Mouse (Mus musculus): ENCODE results near the gene Vasn. TPM values are rescaled to one million over a fixed set of nuclear protein-coding genes. Genes with fewer than 3 reads are reported as not detected.

Vasn gene
- polyA plus RNA-seq (2015; fragmentation: Nextera tagmentation; extraction: Ambion mirVana), result 7.3 and 8.3 TPM in 2 replicates

DNA sequence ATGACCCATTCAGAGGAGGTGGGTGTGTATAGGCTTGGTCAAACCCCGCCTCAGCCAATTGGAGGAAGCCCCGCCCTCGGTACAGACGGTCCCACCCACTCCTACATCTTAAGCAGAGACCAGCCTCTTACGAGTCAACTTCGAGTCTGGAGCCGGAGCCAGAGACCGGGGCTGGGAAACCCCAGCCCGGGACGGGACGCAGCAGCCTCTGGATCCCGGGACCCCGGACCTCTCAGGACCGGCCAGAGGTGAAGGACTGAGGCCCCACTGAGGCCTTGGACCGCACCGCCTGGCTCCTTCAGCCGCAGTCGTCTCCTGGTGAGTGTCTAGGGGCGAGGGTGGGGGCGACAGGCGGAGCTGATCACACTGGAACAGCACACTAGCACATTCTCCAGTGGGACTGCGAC, at the start of gene Vasn, which contains the start of gene Dnaja3:
Gene Vasn (plus strand): TSS at position 111 of the 407 bp plus-strand sequence.
Gene Dnaja3 (plus strand): TSS at position 159 of the 407 bp plus-strand sequence.

DNA sequence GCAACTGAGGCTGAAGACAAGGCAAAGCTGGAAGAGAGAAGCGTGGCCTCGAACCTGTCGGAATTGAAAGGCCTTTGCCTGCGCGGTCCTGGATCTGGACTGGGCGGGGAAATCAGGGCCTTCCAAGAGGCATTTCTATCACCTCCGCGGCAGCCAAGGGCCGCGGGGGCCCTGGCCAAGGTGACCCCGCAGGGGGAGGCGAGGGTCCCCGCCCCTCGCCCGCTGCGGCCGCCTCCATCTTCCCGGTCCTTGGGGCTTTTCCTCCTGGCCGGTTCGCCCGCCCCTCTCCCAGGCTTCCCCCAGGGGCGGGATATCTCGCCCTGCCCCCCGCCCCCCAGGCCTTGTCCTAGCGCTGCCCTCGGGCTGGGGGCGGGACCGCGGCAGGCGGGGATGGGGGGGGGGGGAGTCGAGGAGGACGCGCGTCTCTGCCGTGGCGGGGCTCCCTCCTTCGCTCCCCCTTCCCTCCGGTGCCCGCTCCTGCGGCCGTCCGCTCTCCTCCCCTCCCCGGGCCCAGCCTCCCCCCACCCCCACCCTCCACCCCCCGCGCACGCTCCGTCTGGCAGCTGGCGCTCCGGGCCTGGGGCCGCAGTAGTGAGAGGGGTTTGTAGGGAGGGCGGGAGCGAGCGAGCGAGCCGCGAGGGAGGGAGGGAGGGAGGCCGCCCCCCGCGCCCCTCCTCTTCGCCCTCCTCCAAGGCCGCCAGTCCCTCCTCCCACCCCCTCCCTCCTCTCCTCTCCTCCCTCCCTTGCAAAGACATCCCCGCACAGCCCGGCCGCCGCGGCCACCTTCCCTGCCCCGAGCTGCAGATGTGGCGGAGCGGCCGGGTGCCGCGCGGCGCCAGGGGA, 45.5 kb upstream of the Vasn start, which contains the start of gene Glis2:
Gene Glis2 (plus strand): TSS at position 743 of the 843 bp plus-strand sequence.

DNA sequence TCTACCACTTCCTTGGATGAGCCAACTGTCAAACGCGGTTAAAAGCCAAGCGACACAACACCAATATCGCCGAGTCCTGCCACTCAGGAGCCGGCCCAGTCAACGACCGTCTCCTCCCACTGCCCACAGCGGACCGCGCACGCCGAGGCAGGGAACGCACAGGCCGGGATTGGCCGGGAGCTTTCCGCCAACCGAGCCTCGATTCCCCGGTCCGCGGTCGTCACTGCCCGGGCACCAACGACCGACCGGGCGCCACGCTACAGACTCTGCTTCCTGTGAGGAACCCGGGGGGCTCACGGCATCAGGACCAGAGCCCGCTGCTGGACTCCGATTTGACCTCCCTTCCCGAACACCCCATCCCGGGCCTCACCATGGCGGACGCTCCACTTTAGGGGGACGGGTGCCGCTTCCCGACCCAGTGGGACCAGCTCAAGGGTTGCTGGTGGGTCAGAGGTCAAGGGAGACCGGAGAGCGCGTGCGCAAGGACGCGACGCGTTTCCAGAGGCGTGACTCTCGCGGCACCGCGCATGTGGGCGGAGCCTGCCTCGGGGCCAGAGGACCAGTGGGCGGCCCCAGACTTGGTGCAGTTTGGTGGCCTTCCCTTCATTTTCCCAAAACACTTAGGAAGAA, 15.1 kb upstream of the Vasn start, which contains the start of gene Pam16:
Gene Pam16 (minus strand): TSS at position 508 of the 630 bp plus-strand sequence.

DNA sequence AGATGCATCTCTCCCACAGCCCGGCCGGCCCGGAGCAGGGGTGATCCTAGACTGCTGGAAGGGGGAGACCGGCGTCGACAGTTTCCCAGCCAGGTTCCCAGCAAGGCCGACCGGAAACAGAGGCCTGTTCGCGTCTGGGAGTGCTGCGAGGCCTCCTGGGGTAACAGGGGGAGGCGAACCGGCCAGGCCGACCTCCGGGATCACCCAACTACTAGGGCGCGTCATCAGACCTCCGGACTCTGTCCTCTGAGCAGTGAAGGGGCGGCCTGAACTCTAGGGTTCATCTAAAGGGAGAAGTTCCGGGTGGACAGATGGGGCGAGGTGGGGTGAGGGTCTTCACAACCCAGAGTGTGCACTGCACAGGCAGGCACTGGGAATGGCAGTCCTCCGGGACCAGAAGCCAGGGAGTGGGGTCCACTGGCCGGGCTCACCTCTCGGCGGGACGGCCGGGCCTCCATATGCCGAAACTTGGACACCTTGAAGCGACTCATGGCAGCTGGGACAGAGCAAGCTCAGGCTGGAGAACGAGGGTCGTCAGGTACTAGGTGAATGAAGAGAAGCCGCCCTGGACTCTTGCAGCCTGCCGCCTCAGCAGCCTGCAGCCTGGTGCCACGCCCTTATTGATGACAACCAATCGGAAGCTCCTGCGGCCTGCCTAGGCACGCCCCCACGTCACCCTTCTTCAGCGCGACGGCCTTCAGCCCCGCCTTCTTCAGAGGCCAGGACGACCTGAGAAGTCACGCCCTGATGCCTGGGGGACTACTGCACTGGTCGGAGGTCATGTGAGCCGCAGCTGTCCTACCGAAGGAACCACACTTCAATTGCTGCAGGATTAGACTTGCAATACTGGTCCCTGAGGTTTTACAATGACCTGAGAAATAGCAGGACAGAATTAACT, 39.6 kb downstream of the Vasn start, which contains the start of gene Coro7:
Gene Coro7 (minus strand): TSS at position 657 of the 898 bp plus-strand sequence.

Other genes starting within 250 kb of the Vasn start
- gene Adcy9, start 219.4 kb upstream of the Vasn start, polyA plus RNA-seq (2015; fragmentation: Nextera tagmentation; extraction: Ambion mirVana), result 0.83 and 0.96 TPM in 2 replicates
- gene Srl, start 98.1 kb upstream of the Vasn start, polyA plus RNA-seq (2015; fragmentation: Nextera tagmentation; extraction: Ambion mirVana), result 1.5 and 2.0 TPM in 2 replicates
- gene Tfap4, start 80.1 kb upstream of the Vasn start, polyA plus RNA-seq (2015; fragmentation: Nextera tagmentation; extraction: Ambion mirVana), result 10.5 and 11.2 TPM in 2 replicates
- gene Glis2, start 45.2 kb upstream of the Vasn start, polyA plus RNA-seq (2015; fragmentation: Nextera tagmentation; extraction: Ambion mirVana), result 9.8 and 10.2 TPM in 2 replicates
- 66.8 and 69.2 TPM in 2 replicates for gene Pam16, start 15.0 kb upstream of the Vasn start, polyA plus RNA-seq (2015; fragmentation: Nextera tagmentation; extraction: Ambion mirVana)
- gene Dnaja3, start within 50 bp of the Vasn start, polyA plus RNA-seq (2015; fragmentation: Nextera tagmentation; extraction: Ambion mirVana), result 36.9 and 37.4 TPM in 2 replicates
- gene Coro7, start 39.8 kb downstream of the Vasn start, polyA plus RNA-seq (2015; fragmentation: Nextera tagmentation; extraction: Ambion mirVana), result 15.3 and 24.0 TPM in 2 replicates
- gene Nmral1, start 79.4 kb downstream of the Vasn start, polyA plus RNA-seq (2015; fragmentation: Nextera tagmentation; extraction: Ambion mirVana), result 52.4 and 53.4 TPM in 2 replicates
- gene Hmox2, start 86.4 kb downstream of the Vasn start, polyA plus RNA-seq (2015; fragmentation: Nextera tagmentation; extraction: Ambion mirVana), result 33.7 and 40.2 TPM in 2 replicates
- 17.1 and 20.0 TPM in 2 replicates for gene Cdip1, start 150.4 kb downstream of the Vasn start, polyA plus RNA-seq (2015; fragmentation: Nextera tagmentation; extraction: Ambion mirVana)
- 0.15 and 0.16 TPM in 2 replicates for gene 4930562C15Rik, start 195.5 kb downstream of the Vasn start, polyA plus RNA-seq (2015; fragmentation: Nextera tagmentation; extraction: Ambion mirVana)
- gene Ubald1, start 240.4 kb downstream of the Vasn start, polyA plus RNA-seq (2015; fragmentation: Nextera tagmentation; extraction: Ambion mirVana), result 16.4 and 19.0 TPM in 2 replicates
- gene Mgrn1, start 246.3 kb downstream of the Vasn start, polyA plus RNA-seq (2015; fragmentation: Nextera tagmentation; extraction: Ambion mirVana), result 19.1 and 26.0 TPM in 2 replicates